Mouse (Mus musculus): ENCODE measurements around the gene Fabp1. TPM values are rescaled to one million over a fixed set of nuclear protein-coding genes. Genes with fewer than 3 reads are reported as not detected.

Fabp1 gene
- total and polyA plus RNA-seq, 3 experiments: not detected

DNA sequence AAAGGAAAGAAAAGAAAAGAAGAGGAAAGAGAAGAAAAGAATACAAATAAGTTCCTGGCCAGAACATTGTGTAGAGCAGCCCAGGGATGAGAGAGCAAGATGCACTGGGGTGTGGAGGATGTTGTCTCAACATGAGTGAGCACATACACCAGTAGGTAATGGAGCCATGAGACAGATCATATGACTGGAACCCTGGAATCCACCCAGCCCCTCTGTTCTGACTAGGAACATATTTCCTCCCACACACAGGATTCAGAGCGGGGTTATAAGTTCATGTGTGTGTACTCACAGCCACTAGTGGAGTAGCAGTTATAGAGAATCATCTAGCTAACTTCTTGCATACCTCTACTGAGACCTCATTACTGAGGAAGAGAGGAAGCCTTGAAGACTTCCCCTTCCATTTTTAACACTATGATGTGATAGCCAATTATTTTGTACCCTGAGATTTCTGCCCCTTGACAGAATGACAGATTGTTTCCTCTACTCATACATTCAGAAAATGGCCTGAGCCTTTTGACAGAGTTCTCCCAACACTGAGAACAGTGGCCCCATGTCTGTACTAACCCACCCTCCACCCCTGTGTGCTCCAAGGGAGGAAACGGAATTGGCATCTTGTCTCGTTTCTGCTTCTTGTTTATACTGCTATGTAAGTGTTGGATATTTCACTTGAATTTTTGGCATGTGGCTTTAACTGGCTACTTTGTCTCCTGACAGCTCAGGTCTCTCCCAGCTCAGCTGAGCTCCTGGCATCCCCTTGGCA is 24.7 kb downstream of the Fabp1 start:
- Histone ChIP-seq H3K36me3 (ENCODE audit: control insufficient read depth in 1 of 2, insufficient read depth in 2 of 2, low read length in 2 of 2) (no peaks in the 10 kb centered on the region), H3K9ac (ENCODE audit: control insufficient read depth, low read depth, low read length, poor library complexity, severe bottlenecking) (no peak overlapping the region), H3K79me2 (ENCODE audit: control insufficient read depth, insufficient read depth, low read length, poor library complexity) (no peaks in the 10 kb centered on the region), H3K27ac (ENCODE audit: control insufficient read depth, low read depth, low read length) (no peak overlapping the region), H3K4me3 (ENCODE audit: control insufficient read depth in 1 of 2, insufficient read depth in 1 of 2, low read depth in 2 of 2, low read length in 2 of 2) (no peak overlapping the region), H3K4me1 (ENCODE audit: control insufficient read depth in 1 of 2, insufficient read depth in 2 of 2, low read length in 2 of 2) (no peaks in the 10 kb centered on the region), H3K27me3 (ENCODE audit: control insufficient read depth in 1 of 2, insufficient read depth in 2 of 2, low read length in 2 of 2) (peaks cover 7 to 9% of the 10 kb centered on the region in 2 experiments; a peak in 2 of 4 replicates), H3K9me3 (replicated peaks; ENCODE audit: insufficient read depth, low read length) (no peaks in the 10 kb centered on the region)
- DNase-seq (ENCODE audit: low read depth, low spot score): no peak
- TF ChIP-seq ETS1 (IDR thresholded peaks at IDR 0.05; ENCODE audit: low read depth, low read length): no peak
- TF ChIP-seq ZNF384 (IDR thresholded peaks at IDR 0.05; ENCODE audit: low read depth, low read length): no peak
- no peak for TF ChIP-seq ZC3H11A (IDR thresholded peaks at IDR 0.05; ENCODE audit: low read depth, low read length)
- no peak for TF ChIP-seq NELFE (IDR thresholded peaks at IDR 0.05; ENCODE audit: low read depth, low read length)
- no peak for TF ChIP-seq USF2 (IDR thresholded peaks at IDR 0.05; ENCODE audit: borderline replicate concordance in 1 of 2, insufficient read depth in 1 of 2, low read depth in 1 of 2, low read length in 2 of 2)
- TF ChIP-seq POLR2A (IDR thresholded peaks at IDR 0.05; ENCODE audit: control insufficient read depth in 1 of 2, insufficient read depth in 1 of 2, low read depth in 1 of 2, low read length in 2 of 2, poor library complexity in 1 of 2): no peak
- TF ChIP-seq RAD21 (IDR thresholded peaks at IDR 0.05; ENCODE audit: low read depth, low read length): no peak
- no peak for TF ChIP-seq MYC (IDR thresholded peaks at IDR 0.05; ENCODE audit: low read depth, low read length)
- TF ChIP-seq MXI1 (IDR thresholded peaks at IDR 0.05; ENCODE audit: low read depth, low read length): no peak
- no peak for TF ChIP-seq MEF2A (IDR thresholded peaks at IDR 0.05; ENCODE audit: extremely low read depth, insufficient replicate concordance, low read depth, low read length, poor library complexity, severe bottlenecking)
- TF ChIP-seq CHD1 (IDR thresholded peaks at IDR 0.05; ENCODE audit: low read depth, low read length): no peak
- TF ChIP-seq TCF12 (IDR thresholded peaks at IDR 0.05; ENCODE audit: low read depth, low read length): no peak
- no peak for TF ChIP-seq TBP (IDR thresholded peaks at IDR 0.05; ENCODE audit: low read depth, low read length)
- TF ChIP-seq EP300 (IDR thresholded peaks at IDR 0.05; ENCODE audit: low read depth in 1 of 2, low read length in 2 of 2): no peak

DNA sequence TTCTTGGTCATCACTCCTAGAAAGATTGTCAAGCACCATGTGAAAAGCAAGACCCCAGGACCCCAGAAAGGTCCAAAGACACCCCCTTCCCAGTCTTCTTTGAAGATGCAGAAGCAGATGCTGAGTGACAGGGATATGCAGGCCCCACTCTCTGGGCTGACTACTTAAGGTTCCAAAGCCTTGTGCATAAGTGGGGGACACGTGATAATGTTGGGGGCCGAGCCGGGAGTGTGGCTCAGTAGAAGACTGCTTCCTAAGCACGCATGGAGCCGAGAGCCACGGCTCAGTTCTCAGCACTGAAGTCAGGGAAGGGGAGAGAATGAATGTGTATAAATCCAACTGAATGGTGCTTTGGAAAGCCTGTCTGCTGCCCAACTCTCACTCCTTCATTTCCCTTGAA is 26.9 kb downstream of the Fabp1 start:
- no peak for TF ChIP-seq POLR2A (IDR thresholded peaks at IDR 0.05; ENCODE audit: control insufficient read depth in 1 of 2, insufficient read depth in 1 of 2, low read depth in 1 of 2, low read length in 2 of 2, poor library complexity in 1 of 2)
- no peak for TF ChIP-seq EP300 (IDR thresholded peaks at IDR 0.05; ENCODE audit: low read depth in 1 of 2, low read length in 2 of 2)
- TF ChIP-seq ZKSCAN1 (IDR thresholded peaks at IDR 0.05; ENCODE audit: low read depth, low read length): no peak
- no peak for TF ChIP-seq GATA1 (IDR thresholded peaks at IDR 0.05; ENCODE audit: low read depth, low read length)
- no peak for TF ChIP-seq GABPA (IDR thresholded peaks at IDR 0.05; ENCODE audit: low read depth, low read length)
- no peak for TF ChIP-seq CHD1 (IDR thresholded peaks at IDR 0.05; ENCODE audit: low read depth, low read length)
- TF ChIP-seq NELFE (IDR thresholded peaks at IDR 0.05; ENCODE audit: low read depth, low read length): no peak
- TF ChIP-seq MXI1 (IDR thresholded peaks at IDR 0.05; ENCODE audit: low read depth, low read length): no peak
- TF ChIP-seq HCFC1 (IDR thresholded peaks at IDR 0.05; ENCODE audit: low read depth, low read length): no peak
- TF ChIP-seq POLR2AphosphoS2 (IDR thresholded peaks at IDR 0.05; ENCODE audit: low read length): no peak
- no peak for TF ChIP-seq UBTF (IDR thresholded peaks at IDR 0.05; ENCODE audit: borderline replicate concordance, insufficient read depth, low read depth, low read length)
- no peak for TF ChIP-seq ELF1 (IDR thresholded peaks at IDR 0.05; ENCODE audit: low read depth, low read length)
- no peak overlapping the region for H3K27ac ChIP-seq (ENCODE audit: control insufficient read depth, low read depth, low read length)
- H3K36me3 ChIP-seq (ENCODE audit: control insufficient read depth in 1 of 2, insufficient read depth in 2 of 2, low read length in 2 of 2): no peaks in the 10 kb centered on the region
- H3K9me3 ChIP-seq (replicated peaks; ENCODE audit: insufficient read depth, low read length): no peaks in the 10 kb centered on the region
- no peak overlapping the region for H3K9ac ChIP-seq (ENCODE audit: control insufficient read depth, low read depth, low read length, poor library complexity, severe bottlenecking)
- H3K79me2 ChIP-seq (ENCODE audit: control insufficient read depth, insufficient read depth, low read length, poor library complexity): no peaks in the 10 kb centered on the region
- no peaks in the 10 kb centered on the region; a peak in 1 of 4 replicates for H3K4me1 ChIP-seq (ENCODE audit: control insufficient read depth in 1 of 2, insufficient read depth in 2 of 2, low read length in 2 of 2)
- no peak overlapping the region for H3K4me3 ChIP-seq (ENCODE audit: control insufficient read depth in 1 of 2, insufficient read depth in 1 of 2, low read depth in 2 of 2, low read length in 2 of 2)
- peaks cover 8 to 10% of the 10 kb centered on the region in 2 experiments; a peak in 3 of 4 replicates for H3K27me3 ChIP-seq (ENCODE audit: control insufficient read depth in 1 of 2, insufficient read depth in 2 of 2, low read length in 2 of 2)
- DNase-seq (ENCODE audit: low read depth, low spot score): no peak

Measured in MEL (cell line).